Mouse (Mus musculus): ENCODE measurements around the gene Tdrd9.
A peak's percentile ranks its signal among the peaks of the same experiment; 100 is the strongest.
"Not testable (repeated sequence)": the region's sequence is repeated elsewhere in the genome, so short reads cannot be mapped to it uniquely, and the experiment has no call there.

The Tdrd9 gene

GRCm38 (mm10) chr12:111971231-111971686 is at the start of gene Tdrd9:
Tdrd9 (plus strand) TSS chr12:111971559.
- peak; percentile 55 for DNase-seq (ENCODE audit: low spot score)

GRCm38 (mm10) chr12:111923117-111923516 is 48.2 kb upstream of the Tdrd9 start:
- DNase-seq (ENCODE audit: low spot score) = no peak

DNA sequence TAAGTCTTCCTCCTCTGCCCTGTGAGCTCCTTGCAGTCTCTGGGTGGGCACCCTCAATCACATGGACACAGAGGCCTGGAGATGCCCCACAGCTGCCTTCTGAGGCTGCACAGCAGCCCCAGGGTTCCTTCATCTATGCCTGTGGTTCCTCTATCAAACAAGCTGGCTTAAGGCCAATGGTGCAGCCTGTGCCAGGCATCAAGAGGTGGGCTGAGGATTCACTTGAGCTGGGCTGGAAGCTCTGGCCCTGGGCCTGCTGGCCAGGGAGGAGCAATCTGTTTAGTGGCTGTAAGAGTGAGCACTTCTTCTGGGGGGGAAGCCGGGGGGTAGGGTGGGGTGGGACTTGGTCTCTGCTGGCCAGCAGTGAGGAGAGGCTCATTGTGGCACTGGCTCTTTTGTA is 44.0 kb upstream of the Tdrd9 start:
- no peak for DNase-seq (ENCODE audit: low spot score)

- no peak for DNase-seq (ENCODE audit: low spot score)
Measured at GRCm38 (mm10) chr12:111928411-111928966, 42.9 kb upstream of the Tdrd9 start.

DNA sequence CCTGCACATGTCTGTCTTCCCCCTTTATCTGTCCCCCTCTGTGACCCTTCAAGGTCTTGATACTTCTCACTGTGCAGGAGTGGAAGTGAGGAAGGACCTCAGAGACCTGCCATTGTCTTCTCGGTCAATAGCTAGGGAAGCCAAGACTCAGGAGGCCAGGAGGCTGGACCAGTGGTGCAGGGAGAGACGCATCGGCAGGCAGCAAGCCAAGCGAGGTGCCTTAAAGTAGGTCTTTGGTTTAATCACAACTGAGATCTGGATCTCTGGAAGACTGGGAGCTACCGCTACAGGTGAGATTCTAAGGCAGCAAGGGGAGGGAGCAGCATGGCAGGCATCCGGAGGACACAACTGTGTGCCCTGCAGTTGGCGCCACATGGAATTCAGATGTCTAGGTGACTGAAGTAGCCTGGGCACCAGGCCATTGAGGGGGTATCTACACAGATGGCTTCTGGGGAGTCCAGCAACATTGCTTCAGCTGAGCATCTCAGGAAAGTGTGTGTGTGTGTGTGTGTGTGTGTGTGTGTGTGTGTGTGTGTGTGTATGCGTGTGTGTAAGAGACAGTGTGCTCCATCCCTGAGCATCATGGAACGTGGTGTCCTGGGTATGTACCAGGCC is 39.8 kb upstream of the Tdrd9 start:
- DNase-seq (ENCODE audit: low spot score) = no peak

- DNase-seq (ENCODE audit: low spot score) = no peak
Measured at GRCm38 (mm10) chr12:111932513-111932912, 38.8 kb upstream of the Tdrd9 start.

DNA sequence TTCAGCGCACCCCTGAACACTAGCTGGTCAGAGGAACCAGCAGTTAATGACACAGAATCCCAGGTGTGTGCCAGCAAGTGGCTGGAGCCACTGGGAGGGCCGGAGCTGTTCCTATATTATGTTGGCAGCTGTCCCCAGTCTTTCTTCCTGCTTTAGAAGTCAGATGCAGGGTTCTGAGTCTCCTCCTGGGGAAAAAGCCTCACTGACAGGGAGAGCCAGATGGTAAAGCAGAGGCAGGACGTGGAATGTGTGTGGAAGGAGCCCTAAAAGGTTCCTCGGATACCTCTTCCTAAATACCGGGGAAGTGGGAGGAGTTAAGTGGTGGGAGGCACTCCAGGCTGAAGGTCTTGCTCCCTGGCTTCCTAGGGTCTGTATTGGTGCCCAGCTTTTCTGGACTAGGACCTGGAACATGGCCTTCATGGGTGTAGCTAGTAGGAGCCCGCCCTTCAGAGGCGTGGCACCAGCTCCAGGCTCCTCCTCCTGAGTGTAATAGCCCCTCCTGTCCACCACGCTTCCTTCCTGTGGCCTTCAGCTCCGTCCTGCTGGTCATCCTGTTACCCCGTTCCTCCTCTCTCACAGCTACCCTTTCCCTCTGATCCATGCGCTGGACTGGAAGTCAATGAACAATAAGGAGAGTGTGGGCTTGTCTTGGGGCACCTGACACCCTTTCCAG is 38.2 kb upstream of the Tdrd9 start:
- DNase-seq (ENCODE audit: low spot score) = peak; percentile 73

GRCm38 (mm10) chr12:111933971-111934370 is 37.4 kb upstream of the Tdrd9 start:
- DNase-seq (ENCODE audit: low spot score) = no peak

DNA sequence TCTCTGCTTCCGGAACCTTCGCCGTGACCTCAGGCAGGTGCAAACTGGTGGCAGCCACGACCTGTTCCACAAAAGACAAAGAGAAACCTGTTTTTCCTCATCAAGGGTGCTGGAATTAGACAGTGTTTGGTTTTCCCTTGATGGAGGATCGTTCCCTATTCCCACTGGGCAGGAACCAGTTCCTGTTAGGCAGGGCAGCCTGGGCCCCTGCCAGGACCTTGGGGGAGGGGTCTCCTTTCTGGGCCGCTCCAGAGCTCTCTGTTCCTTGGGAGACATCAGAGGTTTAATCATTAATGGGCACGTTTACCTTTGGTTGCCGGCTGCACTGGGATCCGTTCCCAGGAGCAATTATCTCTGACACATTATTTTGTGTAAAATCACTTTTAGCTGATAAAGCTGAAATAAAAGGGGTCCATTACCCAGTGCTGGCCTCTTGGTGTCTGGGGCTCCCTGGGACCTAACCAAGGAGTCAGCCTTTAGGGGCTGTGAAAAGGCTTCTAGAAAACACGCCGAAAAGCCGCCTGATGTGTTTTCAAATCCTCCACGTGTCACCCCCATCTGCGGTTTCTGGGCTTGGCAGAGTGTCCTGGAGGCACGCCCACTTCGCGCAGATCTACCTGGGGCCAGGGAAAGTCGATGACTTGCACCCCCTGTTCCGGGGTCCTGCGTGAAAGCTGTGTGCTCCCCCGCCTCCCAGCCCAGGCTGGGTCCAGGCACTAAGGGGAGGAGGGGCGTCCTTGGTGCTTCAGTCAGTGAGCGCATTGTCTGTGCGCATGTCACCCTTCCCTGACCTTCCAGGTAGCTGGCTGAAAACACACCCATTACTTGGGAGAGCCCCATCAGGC is 34.4 kb upstream of the Tdrd9 start:
- peak; percentile 83 for DNase-seq (ENCODE audit: low spot score)

- DNase-seq (ENCODE audit: low spot score) = no peak
Measured at GRCm38 (mm10) chr12:111938623-111939177, 32.7 kb upstream of the Tdrd9 start.

- no peak for DNase-seq (ENCODE audit: low spot score)
Measured at GRCm38 (mm10) chr12:111943421-111944064, 27.8 kb upstream of the Tdrd9 start.

DNA sequence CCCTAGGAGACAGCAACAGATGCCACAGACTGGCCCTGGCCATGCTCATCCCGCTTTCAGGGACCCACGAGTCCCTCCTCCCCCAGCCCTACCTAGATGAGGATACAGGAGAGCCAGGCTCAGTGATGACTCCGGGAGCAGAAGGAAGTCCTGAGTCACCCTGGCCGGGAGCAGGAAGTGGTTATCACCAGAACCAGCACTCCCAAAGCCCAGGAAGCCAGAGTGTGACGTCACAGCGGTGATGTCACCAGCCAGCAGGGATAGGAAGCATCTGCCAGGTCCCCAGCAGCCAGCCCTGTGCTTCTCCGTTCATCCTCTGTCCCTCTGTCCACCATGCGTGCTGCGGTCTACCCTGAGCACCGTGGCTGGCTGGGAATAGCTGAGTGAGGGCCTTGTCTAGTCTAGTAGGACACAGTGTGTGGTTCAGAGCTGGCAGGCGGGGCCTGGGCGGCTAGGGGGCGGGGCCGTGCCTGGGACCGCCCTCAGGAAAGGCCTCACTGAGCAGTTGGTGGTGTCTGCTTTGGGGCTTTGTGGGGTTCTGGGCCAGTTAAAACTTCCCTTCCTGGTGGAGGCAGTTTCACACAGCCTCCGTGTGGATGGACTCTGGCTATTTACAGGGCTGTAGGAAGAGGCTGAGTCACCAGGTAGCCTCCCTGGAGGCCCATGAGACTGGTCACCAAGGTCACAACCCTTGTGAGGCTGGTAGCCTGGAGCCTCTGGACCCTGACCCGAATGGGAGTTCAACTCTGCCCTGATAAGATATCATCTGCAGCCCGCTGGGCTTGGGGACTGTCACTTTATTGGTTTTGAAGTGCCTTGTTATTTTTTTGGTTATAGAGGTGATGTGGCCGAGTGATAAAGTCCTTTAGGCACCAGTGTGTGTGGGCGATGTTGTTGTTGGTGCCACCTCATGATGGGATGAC is 27.0 kb upstream of the Tdrd9 start:
- DNase-seq (ENCODE audit: low spot score) = not testable (repeated sequence)

DNA sequence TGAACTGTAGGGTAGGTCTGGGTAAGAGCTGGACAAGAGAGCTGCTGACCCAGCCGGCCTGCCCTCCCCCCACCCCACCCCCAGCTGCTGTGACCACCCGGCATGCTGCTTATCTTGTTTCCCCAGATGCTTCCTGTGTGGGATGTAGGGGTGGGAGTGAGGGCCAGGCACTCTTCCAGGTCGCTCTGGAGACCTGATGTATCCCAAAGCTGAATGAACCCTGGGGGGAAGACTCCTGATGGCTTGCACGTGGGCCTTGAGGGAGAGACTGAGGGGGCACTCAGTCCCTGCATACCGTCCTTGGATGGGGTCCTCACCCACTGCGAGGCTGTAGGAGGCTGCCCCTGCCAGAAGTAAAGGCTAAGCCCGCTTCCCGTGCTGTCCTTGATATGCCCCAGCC is 26.2 kb upstream of the Tdrd9 start:
- DNase-seq (ENCODE audit: low spot score) = peak; percentile 76

DNA sequence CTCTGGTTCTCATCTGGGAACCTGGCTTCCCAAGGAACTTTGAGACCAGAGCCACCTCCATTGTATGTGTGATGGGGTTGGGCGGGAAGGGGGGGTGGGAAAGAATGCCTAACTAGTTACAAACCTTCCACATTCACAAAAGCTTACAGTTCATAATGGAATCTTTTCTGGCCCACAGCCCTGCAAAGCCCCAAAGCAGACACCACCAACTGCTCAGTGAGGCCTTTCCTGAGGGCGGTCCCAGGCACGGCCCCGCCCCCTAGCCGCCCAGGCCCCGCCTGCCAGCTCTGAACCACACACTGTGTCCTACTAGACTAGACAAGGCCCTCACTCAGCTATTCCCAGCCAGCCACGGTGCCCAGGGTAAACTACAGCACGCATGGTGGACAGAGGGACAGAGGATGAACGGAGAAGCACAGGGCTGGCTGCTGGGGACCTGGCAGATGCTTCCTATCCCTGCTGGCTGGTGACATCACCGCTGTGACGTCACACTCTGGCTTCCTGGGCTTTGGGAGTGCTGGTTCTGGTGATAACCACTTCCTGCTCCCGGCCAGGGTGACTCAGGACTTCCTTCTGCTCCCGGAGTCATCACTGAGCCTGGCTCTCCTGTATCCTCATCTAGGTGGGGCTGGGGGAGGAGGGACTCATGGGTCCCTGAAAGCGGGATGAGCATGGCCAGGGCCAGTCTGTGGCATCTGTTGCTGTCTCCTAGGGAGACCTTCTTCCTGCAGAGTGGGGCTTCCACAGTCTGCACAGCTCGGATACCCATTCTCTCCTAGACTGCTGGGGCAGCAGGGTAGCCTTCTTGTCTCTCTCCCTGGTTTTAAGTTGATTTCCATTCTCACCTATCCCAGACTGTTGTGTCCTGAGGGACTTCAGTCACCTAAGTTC is 25.3 kb upstream of the Tdrd9 start:
- not testable (repeated sequence) for DNase-seq (ENCODE audit: low spot score)

DNA sequence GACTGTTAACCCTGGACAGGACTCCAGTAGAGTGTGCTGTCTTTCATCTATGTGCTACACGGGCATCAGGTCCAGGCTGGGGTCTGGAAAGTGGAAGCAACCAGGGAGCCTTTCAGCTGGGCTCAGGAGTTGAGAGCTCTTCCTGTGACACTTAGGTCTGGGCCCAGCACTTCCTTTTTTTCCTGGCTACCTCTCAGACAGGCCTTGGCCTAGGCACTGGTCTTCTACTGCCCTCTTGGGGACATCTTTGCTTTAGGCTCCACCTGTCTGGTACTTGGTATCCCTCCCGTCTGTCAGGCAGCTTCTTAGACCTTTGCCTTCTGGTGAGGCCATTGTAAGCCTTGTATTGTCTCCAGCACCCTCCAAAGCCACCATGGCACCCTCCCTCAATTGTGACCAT is 24.6 kb upstream of the Tdrd9 start:
- DNase-seq (ENCODE audit: low spot score) = peak; percentile 66

DNA sequence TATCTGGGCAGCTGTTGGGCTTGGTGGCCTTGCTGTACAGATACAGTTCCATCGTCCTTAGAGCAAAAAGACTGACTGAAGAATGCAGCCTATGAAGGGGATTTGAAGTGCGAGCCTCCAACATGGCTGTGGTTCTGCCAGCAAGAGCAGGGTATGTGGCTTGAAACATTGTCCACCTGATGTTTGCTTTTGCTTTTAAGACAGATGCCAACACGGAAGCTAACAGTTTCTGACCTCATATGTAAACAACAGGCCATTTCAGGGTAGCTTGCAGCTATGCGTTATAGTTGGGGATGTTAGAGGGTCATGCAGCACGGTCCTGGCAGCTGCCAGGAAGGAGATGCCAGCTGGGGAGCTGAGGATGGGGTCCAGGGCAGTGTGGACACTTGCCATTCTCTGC is 20.9 kb upstream of the Tdrd9 start:
- DNase-seq (ENCODE audit: low spot score) = no peak

DNA sequence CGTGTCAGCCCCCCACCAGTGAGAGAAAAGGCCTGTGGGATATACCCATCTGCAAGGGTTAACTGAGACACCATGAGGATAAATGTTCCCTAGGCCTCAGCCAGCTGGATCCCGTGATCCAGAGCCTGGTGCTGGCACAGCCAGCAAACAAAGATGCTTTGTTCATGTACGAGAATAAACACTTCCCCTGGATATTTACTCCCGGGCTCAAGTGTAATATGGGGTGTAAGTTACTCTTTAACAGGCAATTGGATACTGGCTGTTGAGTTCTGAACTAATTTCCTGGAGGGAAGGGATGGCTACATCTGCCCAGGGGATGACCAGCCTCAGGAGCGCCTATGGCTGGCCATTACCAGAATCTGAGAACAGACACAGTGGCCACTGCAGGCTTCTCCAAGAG is 19.7 kb upstream of the Tdrd9 start:
- no peak for DNase-seq (ENCODE audit: low spot score)

DNA sequence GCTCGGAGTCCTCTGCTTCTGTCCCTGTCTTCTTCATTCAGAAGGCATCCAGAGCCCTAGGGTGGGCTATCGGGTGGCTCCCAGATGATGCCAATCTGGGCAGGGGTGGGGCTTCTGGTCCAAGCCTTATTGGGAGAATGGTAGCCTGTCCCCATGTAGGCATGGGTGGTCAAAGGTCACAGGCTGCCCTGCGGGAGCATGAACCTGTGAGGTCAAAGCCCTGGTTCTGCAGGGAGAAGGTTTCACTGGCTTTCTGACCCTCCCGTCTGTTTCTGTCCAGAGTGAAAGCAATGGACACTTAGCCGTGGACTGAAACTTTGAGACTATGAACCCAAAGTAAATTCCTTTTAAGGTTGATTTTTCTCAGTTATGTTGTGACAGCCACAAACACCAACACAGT is 15.2 kb upstream of the Tdrd9 start:
- no peak for DNase-seq (ENCODE audit: low spot score)

DNA sequence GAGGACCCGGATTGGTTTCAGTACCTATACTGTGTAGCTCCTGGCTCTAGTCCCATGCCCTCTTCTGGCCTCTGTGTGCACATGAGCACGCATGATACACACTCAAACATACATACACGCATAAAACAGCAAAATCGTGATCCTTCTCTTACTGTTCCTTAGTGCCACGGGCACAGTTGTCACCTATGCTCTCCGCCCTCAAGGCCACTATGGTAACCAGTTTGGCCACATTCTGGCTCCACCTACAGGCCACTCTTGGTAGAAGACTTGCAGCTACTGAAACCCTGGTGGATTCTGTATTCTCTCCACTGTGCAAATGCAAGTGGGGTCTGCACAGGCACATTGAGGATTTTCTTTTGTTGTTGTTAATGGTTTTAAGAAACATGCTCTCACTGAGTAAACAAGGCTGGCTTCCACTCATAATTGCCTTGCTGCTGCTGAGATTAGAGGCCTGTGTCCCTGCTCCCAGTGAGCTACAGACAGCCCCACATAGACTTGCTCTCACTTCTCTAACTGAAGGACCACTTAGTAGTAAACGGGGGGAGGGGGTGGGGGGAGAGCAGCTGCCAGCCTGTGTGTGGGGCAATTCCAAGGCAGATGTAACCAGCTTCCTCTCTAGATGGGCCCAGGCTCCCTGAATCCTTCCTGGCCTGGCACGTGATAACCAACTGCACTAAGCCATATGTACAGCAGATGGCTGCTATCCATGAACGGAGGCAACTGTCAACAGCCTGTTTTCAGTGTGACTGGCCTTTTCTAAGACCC is 13.1 kb upstream of the Tdrd9 start:
- DNase-seq (ENCODE audit: low spot score) = peak; percentile 86

Measured in testis, postnatal 10 days (tissue).